Comparison of ENCODE assay signal across 8 mouse cellular contexts in the genomic region with DNA sequence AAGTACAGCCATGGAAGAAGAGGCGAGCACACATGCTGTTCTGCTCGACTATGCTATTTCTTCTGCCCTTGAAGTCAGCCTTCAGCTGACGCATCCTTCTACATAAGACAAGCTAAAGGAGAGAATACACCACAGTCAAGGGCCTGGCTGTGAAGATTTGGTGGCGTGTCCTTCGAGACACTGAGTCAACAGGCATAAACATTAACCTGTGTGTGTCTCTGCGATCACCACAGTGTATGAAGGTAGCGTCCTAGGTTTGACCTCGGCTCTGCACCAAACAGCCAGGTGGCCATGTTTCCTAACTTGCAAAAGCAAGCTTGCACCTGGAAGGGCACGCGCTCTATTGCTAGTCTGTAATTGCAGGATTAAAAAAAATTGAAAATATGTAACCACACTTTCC.
DNase-seq lines count a peak whose midpoint lies in the region; ATAC-seq and TF ChIP-seq lines count a peak whose summit lies in the region.
"Had no signal": no experiment of that assay in that cellular context is flagged by ENCODE, and none has a peak within 500 bp of the region (broad histone marks: within the 10 kb centered on the region; RNA-seq: fewer than 3 reads in every experiment).

No protein-coding gene starts in this region.

- no peak overlapping the region for H3K9ac ChIP-seq in lung, embryonic 14.5 days
- H3K9ac ChIP-seq in stomach, embryonic 14.5 days (replicated peaks; ENCODE audit: low read depth, low read length), result no peak overlapping the region

- no peak for TF ChIP-seq POLR2A in embryonic fibroblast, embryonic 13.5 days (IDR thresholded peaks at IDR 0.05; ENCODE audit: low read depth, low read length)

- no peak overlapping the region for H3K4me2 ChIP-seq in lung, embryonic 14.5 days
- no peak overlapping the region for H3K4me2 ChIP-seq in stomach, embryonic 14.5 days (replicated peaks; ENCODE audit: low read depth, low read length)

- no peak overlapping the region for H3K4me3 ChIP-seq in lung, embryonic 14.5 days (ENCODE audit: low read depth, low read length)
- H3K4me3 ChIP-seq in embryonic fibroblast, embryonic 13.5 days (ENCODE audit: insufficient read depth, low read length), result no peak overlapping the region
- no peak overlapping the region for H3K4me3 ChIP-seq in stomach, embryonic 14.5 days (ENCODE audit: low read depth, low read length)

- no peaks in the 10 kb centered on the region for H3K9me3 ChIP-seq in lung, embryonic 14.5 days (ENCODE audit: low read depth, low read length)
- no peaks in the 10 kb centered on the region for H3K9me3 ChIP-seq in stomach, embryonic 14.5 days (ENCODE audit: control insufficient read depth, low read depth, low read length)

- ATAC-seq in lung, embryonic 14.5 days (ENCODE audit: insufficient read depth), result 0 out of 2 replicates have a peak, but pooled peaks have one; percentile 24
- ATAC-seq in stomach, embryonic 14.5 days (ENCODE audit: insufficient number of reproducible peaks, insufficient read depth, low FRiP score, low read depth), result 0 out of 2 replicates have a peak, but pooled peaks have one; percentile 29
- ATAC-seq: midbrain, embryonic 16.5 days had no signal

- DNase-seq in lung, embryonic 14.5 days, result no peak
- no peak for DNase-seq in lung, postnatal 10 days
- peak; percentile 15 to 38 for DNase-seq in kidney, adult 8-10 months
- DNase-seq in gastrocnemius, postnatal 25 days, result no peak
- no peak for DNase-seq in testis, postnatal 14 days (ENCODE audit: low spot score)

- TF ChIP-seq CTCF in lung, embryonic 14.5 days (IDR thresholded peaks at IDR 0.05; ENCODE audit: low read depth), result no peak
- TF ChIP-seq CTCF in embryonic fibroblast, embryonic 13.5 days (IDR thresholded peaks at IDR 0.05; ENCODE audit: borderline replicate concordance, insufficient read depth, low read length), result no peak

- no peak overlapping the region for H3K27ac ChIP-seq in lung, embryonic 14.5 days (ENCODE audit: low read depth)
- H3K27ac ChIP-seq in embryonic fibroblast, embryonic 13.5 days (ENCODE audit: insufficient read depth, low read length), result peak overlapping the region; percentile 37
- H3K27ac ChIP-seq in stomach, embryonic 14.5 days (ENCODE audit: low read length), result peak overlapping the region; percentile 29; the same call in 1 of the 2 replicates

- H3K27me3 ChIP-seq in lung, embryonic 14.5 days (ENCODE audit: insufficient read depth, low read length), result no peaks in the 10 kb centered on the region
- H3K27me3 ChIP-seq in stomach, embryonic 14.5 days (ENCODE audit: control insufficient read depth, insufficient read depth, low read length), result no peaks in the 10 kb centered on the region

- 68% methylated on average over 10 of the region's 10 CpGs for WGBS in lung, embryonic 14.5 days
- 71% methylated on average over 10 of the region's 10 CpGs for WGBS in stomach, embryonic 14.5 days

- H3K36me3 ChIP-seq in lung, embryonic 14.5 days (ENCODE audit: insufficient read depth), result no peaks in the 10 kb centered on the region
- H3K36me3 ChIP-seq in stomach, embryonic 14.5 days (ENCODE audit: control insufficient read depth, insufficient read depth, low read length), result no peaks in the 10 kb centered on the region

- H3K4me1 ChIP-seq in lung, embryonic 14.5 days (ENCODE audit: insufficient read depth), result no peaks in the 10 kb centered on the region; the same call in 1 of the 2 replicates
- peaks cover 13% of the 10 kb centered on the region for H3K4me1 ChIP-seq in embryonic fibroblast, embryonic 13.5 days (ENCODE audit: control insufficient read depth, insufficient read depth, low read length)
- 0 out of 2 replicates have a peak, but pooled peaks cover 4% of the 10 kb centered on the region for H3K4me1 ChIP-seq in stomach, embryonic 14.5 days (ENCODE audit: control insufficient read depth, insufficient read depth, low read length)

Comparison
In these comparisons a context has a peak if more than half of its experiments do, and no peak if none do; other contexts are left out.
1. DNase-seq: peak in kidney, adult 8-10 months (2 of 2); none in lung, embryonic 14.5 days (single experiment), lung, postnatal 10 days (single experiment), gastrocnemius, postnatal 25 days (single experiment) and testis, postnatal 14 days (single experiment).